Mouse (Mus musculus) thymus, postnatal 36 days (tissue): Measurements from ENCODE around the gene Adra1b.

Source experiments
- DNase-seq, 2 experiments: peaks; one replicate each; pipeline ENCODE4 v3.0.0; 2022; ENCODE audit warnings: mixed read lengths in 2 of 2

Gene Adra1b

DNA sequence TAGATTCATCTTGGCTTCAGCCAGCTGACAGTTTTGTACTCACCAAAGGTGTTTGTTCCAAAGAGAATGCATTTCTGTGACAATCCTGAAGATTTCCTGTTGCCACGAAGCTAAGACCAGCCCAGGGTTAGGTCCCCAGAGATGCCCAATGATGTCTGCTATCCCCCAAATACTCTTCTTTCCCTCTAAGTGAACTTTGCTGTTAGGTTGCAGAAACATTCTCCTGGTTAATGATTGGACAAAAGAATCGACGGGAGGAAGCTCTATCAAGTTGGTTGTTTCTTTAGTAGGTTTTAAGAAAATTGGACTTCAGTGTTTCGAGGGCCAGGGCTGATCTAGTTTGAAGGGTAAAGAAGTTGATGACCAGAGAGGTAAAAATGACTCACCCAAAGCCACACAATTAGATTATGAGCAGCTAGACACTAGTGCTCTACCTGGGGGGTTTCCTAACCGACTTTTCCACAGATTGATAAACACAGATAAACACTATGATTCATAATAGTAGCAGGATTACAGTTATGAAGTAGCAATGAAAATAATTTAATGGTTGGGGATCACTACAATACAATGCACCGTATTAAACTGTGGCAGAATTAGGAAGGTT is at the start of gene Adra1b:
Gene Adra1b, minus strand, starts transcription at position 160 of the 604 bp plus-strand sequence.
- DNase-seq, result no peak

DNA sequence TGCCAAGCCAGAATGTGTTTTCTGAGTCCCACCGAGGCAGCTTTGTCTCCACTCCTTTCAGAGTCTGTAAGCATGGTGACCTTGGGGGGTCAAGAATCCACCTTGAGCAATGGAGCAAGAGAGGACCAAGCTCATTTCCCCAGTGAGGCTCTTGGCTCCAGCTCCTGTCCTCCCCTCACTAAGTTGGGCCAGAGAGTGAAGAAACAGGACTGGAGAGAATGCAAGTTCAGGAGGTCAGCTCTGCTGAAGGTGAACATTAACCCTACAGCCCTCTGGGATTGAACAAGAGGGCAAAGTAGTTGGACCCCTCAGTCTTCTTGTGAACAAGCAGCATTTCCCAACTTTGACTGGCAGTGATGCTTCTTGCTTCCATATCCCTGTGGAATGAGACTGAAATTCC is 49.3 kb upstream of the Adra1b start:
- DNase-seq, result no peak

DNA sequence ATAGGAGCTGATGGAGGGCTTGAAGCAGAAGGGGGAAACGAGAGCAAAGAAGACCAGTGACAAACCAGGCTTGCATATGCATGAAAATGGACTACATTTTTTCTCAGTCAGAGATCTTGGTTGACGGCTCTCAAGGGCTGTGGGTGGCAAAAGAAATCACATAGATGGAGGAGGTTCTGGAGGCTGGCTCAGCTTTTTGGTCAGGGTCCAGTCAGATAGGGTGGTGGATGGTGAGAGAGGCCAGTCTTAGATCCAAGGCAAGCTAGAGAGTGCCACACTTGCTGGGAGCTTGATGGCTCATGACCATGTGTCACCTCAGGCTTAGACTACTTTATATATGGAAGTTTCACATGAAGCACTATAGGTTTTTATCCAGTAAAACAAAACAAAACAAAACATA is 42.8 kb upstream of the Adra1b start:
- no peak for DNase-seq

DNA sequence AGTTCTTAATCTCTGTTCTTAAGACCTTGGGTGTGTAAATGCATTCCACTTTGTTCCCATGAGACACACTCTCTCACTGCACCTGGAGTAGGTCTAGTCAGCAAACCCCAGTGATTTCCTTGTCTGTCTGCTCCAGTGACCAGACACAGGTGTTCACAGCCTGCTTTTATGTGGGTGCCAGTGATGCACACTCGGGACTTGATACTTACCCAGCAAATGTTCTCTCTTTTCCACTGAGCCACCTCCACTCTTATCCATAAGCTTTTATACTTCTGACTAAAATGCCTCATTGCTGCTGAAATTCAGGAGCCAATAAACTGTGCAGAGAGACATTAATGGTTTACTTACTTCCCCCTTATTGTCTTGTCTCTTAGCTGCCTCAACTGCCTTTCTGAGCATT is 42.2 kb upstream of the Adra1b start:
- no peak for DNase-seq

DNA sequence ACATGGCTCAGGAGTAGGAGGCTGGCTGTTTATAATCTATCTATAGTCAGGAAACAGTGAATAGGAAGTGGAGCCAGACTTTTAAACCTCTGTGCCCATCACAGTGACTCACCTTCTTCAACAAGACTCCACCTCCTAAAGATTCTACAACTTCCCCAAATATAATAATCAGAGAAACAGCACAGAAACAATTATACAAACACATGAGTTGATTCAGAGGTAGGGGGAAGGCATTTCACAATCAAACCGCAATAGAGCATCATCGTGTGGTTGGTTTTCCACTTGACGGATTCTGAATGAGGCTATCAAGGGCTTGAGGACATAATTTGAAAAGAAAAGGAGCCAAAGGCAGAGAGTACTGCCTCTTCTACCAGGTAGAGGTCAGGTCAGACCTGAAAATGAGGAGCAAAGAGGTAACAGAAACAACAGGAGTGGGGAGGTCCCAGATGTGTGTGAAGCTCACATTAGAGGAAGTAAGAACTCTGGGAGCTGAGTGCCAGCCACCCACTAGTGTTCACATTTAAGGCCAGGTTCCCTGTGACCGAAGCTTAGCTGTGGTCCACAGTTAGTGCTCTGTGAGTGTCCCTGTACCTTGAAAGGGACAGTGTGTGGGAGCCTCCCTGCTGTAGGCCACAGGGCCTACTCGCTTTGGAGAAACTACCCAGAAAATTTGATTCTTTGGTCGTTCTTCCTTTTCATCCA is 39.6 kb upstream of the Adra1b start:
- no peak for DNase-seq

DNA sequence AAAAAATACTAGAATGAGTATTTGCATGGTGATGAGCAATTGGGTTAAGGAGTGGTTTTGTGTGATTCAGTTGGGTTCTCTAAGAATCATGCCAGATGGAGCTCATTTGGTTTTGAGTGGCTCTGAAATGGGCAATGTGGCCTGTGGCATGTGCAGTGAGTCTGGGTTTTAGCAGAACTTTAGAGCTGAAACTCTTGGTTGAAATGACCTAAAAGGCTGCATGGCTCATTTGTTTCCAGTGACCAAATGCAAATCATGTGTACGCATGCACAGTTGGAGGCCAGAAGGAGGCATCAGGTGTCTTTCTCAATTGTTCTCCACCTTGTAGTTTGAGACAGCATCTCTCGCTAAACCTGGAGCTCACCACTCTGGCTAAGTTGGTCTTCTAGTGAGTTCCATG is 35.0 kb upstream of the Adra1b start:
- no peak for DNase-seq

DNA sequence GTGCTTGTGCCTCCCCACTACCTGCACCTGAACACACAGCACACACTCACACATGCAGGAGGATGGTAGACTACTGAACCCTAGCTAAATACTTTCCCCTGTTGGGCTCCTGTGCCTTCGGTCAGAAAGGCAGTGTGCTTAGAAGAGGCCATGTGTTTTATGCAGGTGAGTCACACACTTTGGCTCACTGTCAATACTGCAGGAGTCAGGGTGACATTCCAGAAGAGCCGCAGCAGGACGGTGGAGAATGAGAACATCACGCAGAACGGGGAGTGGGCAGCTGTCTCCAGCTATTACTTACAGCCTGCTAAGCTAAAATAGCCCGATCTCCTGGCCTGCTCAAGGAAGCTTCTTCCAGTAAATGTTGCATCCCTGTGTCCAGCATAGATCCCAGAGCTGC is 32.5 kb upstream of the Adra1b start:
- DNase-seq, result no peak

DNA sequence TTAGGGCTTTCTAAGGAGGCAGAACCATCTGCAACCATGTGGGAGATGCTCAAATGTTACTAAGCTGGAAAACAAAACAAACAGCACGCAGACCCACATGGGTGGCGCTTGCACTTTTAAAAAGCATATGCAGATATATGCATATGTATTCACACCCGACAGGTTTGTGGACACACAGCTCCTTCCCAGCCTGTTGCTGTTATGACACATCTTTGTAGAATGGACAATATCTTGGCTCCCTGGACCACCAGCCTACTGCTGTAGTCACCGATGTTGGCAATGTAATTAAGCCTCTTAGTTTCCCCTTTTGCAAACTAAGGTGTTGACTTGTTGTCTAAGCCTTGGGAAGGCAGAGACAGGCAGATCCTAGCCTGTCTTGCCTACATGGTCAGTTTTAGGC is 32.0 kb upstream of the Adra1b start:
- no peak for DNase-seq

DNA sequence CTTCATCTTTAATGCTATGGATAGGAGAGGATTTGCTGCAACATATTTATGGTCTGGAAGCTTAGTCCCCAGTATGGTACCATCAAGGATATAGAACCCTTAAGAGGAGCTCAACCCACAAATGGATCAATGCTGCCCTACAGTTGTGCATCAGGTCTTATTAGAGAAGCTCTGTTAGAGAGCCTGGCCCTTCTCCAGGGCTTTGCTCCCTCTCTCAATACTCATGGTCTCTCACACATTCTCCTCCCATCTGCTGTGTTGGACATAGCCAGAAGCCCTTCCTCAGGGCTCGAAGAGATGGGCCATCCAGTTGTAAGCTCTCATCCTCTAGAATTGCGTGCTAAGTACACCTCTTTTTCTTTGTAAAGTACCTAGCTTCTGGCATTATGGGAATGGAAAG is 29.2 kb upstream of the Adra1b start:
- no peak for DNase-seq

DNA sequence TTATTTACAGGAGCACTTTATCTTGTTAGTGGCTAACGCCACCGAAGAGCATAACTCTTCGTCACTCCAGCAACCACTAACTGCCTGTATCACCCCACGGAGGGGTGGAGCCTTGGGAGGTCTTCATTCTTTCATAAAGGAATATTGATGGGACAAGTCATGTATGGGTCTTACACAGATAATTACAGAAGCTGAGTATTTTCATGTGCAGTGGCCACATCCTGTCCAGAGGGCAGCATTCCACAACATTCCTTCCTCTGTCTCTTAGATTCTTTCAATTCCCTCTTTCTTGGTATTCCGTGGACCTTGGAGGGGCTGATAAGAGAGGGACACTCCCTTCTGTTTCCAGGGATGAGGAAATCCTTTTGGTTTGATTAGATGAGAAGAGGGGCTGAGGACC is 28.7 kb upstream of the Adra1b start:
- DNase-seq, result no peak

DNA sequence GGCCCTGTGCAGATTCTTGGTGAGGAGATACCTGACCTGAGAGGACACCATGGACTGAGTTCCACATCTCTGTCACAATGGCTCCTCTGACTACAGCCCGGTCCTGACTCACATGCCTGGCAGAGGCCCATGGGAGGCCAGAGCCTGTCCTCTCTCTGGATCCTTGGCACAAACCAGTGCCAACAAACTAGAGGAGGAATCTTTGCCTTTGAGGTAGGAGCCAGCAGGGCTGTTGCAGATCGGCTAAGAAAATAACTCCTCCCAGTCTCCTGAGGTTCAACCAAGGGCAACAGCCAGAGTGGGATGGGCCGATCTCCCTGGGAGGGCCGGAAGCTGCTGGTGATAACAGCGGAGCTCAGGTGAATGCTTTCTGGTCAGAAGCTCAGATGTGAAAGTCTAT is 28.2 kb upstream of the Adra1b start:
- no peak for DNase-seq

DNA sequence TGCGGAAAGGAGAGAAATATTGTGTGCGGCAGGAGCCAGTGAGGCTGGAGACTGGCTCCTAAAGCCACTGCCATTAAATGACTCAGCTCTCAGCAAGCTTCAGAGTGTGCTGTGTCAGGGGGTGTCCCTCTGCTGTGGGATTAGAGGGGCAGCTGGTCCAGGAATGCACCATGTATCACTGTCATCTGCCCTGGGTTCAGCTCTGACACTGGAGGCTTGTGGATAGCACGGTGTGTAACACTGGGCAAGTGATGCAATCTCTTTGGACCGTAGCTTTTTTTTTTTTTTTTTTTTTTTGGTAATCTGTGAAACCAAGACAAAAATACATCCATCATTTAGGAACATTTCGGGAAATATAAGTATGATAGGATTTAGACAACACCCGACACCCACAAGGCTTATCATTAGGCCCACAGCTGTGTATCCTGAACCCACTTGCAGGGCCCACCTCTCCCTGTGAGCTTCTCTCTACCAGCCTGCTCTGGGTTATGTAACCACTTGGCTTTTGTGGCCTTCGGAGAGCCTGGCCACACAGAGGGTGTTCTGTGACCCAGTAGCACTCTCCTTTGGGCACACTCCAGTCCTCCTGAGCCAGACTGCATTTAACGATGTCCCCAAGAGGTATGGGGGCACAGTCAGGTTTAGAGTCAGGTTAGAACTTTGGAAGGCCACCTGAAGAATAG is 26.3 kb upstream of the Adra1b start:
- DNase-seq, result no peak

DNA sequence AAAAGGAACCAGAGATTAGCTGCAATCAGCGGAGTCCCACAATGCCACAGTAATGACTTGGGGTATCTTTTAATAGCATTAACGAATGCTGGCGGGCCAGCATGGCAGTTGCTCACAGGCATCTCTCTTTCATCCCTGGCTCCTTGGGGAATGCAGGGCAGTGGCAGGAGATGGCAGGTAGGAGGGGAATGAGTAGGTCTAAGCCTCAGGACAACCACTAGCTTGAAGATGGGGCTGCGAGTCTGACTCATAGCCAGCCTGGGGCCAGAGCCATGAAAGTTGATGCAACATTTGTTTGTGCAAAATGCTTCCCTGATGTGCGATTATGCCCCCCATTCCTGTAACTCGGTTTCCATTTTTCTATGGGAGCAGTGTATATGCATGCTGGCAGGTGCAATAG is 25.2 kb upstream of the Adra1b start:
- DNase-seq, result no peak

DNA sequence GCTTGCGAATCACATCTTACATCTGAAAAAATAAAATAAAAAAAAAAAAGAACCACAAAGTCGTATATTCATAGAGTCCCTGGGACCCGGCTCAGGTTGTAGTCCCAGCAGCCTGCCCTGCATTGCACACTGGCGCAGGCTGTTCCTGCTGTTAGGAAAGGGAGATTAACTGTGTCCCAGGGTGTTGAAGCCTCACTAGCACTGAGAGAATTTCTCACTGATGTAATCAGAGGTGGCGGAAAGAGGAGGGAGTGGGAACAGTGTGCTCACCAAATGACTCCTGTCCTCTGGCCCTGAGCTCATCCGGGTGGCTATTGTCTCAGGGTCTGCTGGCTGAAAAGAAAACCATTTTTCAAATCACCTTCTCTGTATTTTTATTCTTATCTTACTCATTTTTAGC is 24.6 kb upstream of the Adra1b start:
- no peak for DNase-seq

DNA sequence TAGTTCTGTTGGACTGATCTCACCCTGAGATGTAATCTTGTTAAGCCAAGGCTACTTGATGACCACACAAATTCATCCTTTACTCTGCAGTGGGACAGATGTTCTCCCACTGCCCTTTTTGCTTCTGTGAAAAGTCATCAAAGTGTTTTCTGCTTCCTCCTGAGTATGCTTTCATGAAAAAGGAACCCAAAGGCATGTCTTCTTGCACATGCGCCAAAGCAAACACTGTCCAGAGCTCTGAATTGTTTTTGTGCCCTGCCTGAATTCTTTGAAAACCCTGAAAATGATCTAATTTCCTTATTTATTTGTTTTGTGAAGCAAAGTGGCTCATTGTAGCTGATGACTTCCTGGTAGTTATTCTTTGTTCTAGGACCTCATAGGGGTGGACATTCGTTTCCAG is 20.7 kb upstream of the Adra1b start:
- no peak for DNase-seq

DNA sequence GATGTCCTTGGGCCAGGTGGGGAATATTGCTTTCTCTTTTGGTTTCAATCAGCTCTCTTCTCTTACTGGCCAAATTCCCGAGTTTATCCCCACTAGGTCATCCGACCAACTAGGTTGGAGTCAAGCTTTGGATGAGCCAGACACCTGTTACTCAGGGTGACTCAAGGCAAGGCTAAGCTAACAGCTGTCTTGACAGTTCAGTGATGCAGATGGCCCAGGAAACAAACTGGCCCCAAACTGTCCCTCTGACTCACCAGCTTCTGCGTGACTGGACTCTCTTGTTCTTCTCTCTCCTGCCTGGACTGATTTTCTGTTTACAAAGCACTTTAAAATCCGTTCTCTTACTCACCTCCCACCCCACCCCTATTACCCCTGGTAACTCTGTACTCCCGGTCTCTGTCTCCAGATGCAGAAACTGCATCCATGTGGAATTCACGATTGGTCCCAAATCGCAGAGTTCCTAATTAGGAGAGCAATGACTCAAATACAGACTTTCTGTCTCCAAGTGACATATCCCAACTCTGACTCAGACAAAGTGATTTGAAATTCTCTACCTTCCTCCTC is 18.6 kb upstream of the Adra1b start:
- DNase-seq, result no peak

DNA sequence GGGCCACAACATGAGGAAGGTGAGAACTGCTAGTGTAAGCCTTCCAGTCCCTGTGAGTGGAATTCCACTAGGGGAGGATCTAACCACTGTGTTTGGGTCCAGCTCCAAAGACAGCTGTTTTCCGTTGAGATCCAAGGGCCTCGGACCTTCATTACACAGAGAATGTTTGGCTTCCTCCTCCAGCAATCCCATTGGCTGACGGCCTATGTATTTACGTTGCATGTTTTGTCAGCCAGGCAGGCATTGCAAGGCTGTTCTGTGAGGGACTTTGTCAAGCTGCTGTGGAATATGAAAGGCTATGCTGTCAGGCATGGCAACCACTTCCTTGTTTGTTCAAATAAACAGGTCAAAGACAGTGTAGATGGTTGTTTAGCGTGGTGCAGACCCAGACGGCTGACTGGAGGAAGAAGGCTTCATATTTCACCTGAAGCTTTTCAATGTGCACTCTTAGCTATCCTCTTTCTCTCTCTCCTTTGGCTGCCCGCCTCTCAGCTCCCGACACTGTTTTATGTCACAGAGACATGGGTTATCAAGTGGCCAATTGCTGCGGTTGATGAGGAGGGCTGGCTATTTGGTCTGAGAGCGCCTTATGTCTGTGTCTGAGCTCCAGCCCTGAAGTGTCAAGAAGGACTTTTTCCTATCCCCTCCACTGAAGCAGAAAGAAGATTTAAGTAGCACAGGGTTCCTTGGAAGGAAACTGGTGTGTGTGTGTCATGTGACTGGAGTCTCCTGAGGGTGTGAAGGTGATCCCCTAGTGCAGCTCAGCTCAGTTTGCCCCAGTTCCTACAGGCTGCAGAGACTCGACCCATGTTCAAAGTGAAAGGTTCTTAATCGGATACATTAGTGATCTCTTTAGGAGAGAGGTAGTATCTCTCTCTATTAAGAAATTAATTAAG is 13.8 kb upstream of the Adra1b start:
- DNase-seq, result no peak

DNA sequence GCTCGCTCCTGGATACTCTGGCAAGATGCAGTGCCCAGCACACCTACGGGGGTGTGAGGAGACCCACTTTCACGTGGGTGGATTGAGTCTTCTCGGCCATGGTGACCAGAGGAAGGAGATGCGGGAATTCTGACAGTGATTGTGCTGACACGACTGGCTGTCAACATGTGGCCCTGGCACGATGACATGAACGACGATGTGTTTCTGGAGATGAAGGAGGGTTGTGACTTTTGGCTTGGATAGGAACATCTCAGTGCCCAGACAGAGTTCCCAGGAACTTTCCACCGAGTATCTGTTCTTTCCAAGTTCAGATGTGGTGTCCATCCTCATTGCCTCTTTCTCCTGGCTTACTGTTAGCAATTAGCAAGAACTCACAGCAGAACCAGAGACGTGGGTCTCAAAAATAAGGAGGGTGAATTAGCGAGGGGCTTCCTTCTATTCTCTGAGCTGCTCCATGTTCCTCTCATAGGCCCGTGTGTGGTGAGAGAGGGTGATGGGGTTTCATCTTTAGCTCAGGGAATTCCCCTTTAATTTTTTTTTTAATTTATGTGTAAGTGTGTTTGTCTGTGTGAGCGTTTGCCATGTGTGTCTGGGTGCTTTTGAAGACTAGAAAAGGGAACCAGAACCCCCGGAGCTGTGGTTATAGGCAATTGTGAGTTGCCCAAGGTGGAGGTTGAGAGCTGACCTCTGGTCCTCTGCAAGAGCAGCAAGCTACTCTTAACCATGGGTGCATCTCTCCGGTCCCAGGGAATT is 11.3 kb upstream of the Adra1b start:
- no peak for DNase-seq

DNA sequence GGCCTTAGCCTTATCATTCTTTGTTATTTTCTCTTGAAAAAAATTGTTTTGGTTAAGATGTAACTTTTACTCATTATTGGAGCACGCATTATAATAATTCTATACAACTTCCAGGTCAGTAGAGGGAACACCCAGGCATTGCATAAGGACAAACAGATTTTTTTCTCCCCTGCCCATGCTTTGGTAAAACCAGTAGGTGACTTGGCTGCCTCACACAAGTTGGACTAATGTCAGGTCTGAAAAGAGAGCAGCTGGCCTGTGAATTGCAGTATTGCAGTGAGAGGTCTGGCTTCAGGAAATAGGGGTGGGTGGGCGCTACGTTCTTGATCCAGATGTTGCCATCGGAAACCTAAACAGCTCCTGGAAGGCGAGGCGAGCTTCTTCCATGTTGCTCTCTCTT is 10.6 kb upstream of the Adra1b start:
- DNase-seq, result no peak

DNA sequence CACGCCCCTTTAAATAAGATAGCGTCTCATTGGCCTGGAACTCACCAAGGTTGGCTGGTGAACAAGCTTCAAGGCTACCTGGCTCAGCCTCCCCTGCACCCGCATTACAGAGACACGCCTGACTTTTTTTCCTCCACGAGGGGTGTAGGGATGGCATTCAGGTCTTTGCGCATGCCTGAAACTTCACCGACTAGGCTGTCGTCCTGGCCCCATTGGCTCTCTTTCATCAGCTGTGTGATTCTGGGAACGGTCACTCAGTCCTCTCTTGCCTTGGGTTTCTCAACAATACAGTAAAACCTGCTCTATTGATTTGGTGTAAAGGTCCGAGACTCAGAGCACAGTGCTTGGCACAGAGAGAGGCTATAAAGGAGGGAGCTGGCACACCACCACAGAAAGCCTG is 2.3 kb upstream of the Adra1b start:
- DNase-seq, result no peak

DNA sequence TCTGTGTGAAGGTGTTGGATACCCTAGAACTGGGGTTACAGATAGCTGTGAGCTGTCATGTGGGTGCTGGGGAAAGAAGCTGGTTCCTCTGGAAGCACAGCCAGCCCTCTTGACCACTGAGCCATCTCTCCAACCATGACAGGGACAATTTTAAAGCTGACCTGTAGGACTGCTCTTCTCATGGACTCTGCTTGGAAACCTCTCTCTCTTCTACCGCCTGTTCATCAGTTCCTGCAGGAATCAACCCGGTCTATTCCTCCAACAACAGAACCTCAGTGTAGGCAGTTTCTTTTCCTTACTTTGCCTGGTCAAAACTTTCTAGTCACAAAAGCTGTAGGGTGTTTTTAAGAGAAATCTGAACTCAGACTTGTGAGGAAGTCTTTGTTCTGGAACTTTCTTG is 1.3 kb downstream of the Adra1b start:
- no peak for DNase-seq

DNA sequence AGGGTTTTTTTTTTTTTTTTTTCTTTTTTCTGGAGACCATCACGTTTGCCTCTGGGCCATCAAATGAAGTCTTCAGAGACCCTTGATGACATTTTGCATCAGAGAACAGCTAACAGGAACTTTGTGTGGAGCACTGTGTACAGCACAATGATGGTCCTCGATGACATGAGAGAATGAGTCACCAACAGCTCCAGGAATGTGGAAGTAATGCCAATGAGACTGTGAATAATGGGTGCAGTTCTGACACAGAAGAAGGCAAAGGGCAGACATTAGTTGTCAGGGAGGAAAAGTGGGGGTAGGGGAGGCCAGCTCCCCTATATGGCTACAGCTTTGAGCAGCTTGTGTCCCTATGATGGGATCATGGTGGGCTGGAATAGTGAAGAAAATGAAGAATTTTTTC is 5.7 kb downstream of the Adra1b start:
- DNase-seq, result no peak
